Mouse (Mus musculus): ENCODE measurements around the gene B3gnt9. TPM values are rescaled to one million over a fixed set of nuclear protein-coding genes. Genes with fewer than 3 reads are reported as not detected.
"Not testable (repeated sequence)": the region's sequence is repeated elsewhere in the genome, so short reads cannot be mapped to it uniquely, and the experiment has no call there.

The B3gnt9 gene
- total RNA-seq, 2 experiments from 2014 or later, result 1.8 to 3.5 TPM

DNA sequence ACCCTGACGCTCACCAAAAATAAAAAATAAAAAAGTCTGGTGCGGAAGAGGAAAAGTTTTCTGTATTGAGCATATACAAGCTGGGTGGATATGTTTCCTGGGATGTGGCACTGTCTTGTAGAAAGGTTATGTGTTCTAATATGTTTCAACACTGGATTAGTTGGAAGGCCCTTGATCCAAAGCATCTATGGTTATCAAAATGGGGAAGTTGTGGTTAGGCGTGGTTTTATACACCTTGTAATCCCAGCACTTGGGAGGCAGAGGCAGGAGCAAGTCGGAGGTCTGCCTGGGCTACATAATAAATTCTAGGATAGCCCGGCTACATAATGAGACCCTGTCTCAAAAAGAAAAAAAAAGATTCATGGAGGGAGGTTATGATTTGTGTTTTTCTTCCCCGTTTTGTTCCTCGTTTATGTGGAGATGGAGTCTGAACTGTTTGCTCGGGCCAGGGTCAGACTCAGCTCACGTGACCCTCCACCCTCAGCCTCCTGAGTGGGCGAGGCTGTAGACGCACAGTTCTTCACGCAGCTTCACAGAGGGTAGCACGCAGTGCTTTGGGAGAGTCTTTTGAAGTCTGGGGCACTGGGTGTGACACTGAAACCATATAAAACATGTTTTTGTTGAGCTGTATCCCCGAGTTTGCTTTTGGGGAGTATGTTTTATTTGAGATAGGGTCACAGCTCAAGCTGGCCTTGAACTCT, 17.4 kb downstream of the B3gnt9 start:
- no peak for TF ChIP-seq CTCF (IDR thresholded peaks at IDR 0.05)
- no peak for DNase-seq
- intact Hi-C loops (cut with DNase I), result no loop called here
- Histone ChIP-seq H3K4me3 (no peak overlapping the region), H3K27ac (no peak overlapping the region)

DNA sequence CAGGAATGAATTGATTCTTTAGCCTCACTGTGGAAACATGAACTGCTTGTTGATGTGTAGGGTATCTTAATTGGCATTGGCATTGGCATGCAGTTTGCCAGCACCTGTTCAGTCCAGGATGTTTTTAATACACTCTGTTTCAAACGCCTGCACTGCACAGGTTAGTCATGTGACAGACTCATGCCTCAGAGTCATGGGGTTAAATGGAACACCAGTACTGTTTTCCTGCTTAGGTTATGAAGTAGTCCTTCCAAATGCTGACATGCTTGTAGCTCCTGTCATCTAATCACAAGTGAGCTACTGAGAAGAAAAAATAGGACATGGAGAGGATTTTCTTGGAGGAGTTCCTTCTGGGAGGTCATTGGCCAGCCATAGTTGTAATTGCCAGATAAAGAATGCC, 19.7 kb downstream of the B3gnt9 start:
- intact Hi-C loops (cut with DNase I), result no loop called here
- DNase-seq, result no peak
- Histone ChIP-seq H3K4me3 (no peak overlapping the region), H3K27ac (peak overlapping the region; percentile 86)
- TF ChIP-seq CTCF (IDR thresholded peaks at IDR 0.05), result no peak

DNA sequence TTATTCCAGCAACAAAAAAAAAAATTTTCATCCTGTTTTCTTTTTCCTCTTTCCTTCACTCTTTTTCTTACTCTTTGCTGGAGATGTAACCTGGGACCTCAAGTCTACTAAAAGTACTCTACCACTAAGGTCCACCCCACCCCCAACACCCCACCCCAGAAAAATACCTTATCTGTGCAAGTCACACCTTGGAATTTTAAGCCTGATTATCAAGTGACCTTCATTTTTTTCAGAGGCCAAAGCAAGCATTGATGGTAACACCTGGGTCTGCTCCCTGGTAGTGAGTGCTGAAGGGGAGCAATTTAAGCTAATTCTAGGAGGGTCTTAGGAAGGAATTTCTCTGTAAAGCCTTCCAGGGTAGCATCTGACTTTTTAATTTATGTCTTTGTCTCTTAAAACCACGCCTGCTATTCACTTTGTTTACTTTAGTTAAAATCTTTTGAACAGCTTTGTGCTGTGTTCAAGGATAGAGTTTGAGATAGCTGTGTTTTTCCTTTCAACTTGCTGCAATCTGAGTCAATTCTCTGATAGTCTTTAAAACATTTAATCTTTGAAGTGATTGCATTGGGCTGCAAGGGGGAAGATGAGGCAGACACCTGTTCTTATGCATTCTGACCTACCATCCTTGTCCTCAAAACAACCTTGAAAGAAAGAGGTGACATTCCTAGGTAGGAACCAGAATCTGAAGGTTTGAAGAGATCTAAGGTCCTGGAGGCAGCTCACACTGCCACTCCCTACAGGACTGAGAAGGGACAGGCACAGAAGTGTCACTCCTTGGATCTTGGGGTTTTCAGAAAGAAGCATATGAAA, 21.6 kb downstream of the B3gnt9 start:
- no peak for DNase-seq
- Histone ChIP-seq H3K27ac (peak overlapping the region; percentile 86), H3K4me3 (no peak overlapping the region)
- intact Hi-C loops (cut with DNase I), result no loop called here
- no peak for TF ChIP-seq CTCF (IDR thresholded peaks at IDR 0.05)

DNA sequence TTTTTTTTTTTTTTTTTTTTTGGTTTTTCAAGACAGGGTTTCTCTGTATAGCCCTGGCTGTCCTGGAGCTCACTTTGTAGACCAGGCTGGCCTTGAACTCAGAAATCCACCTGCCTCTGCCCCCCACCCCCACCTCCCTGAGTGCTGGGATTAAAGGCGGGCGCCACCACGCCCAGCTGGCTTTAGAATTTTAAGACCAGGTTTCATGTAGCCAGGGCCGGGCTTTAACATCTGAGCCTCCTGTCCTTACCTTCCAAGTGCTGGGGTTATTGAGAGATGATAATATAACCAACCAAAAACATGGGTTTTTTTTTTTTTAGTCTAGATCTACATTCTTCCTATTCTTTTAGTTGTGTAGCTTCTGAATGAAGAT, 22.6 kb downstream of the B3gnt9 start:
- DNase-seq; intact Hi-C loops (cut with DNase I); H3K4me3 ChIP-seq: not testable (repeated sequence)
- H3K27ac ChIP-seq, result peak overlapping the region; percentile 86; the same call in 1 of the 2 replicates

DNA sequence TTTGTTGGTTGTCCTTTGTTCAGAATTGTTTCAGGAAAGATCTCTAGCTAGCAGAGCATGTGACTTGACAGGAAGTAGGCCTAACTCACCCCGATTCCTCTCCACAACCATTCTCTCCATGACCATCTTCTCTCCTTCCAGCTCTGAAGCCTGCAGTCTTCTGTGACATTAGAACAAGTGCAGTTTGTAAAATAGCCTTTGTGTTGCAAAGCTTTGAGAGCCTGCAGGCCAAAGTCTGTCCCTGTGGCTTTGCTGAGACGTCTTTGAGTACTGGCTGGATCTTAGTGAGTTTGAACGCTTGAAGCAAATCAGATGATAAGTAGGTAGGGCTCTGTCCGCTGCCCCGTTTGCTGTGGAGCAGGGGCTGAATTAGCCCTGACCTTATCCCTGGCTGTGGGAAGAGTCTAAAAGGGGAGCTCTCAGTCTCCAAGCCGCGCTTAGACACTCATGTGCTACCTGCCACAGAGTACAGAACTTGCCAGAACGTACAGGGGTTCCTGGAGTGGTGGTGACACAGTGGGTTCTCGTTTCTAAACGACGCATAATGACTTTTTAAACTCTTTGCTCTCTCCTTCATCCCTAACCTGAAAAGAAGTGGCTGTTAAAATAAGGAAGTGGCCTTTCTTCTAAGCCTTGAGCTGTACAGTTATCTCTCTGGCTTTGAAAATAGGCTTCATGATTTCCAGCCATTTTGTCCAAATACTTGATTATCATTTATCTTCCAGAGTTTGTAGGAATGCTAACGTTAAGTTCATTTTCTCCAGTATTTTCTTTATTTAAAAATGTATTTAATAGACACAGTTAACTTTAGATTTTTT, 23.2 kb downstream of the B3gnt9 start:
- intact Hi-C loops (cut with DNase I), result no loop called here

DNA sequence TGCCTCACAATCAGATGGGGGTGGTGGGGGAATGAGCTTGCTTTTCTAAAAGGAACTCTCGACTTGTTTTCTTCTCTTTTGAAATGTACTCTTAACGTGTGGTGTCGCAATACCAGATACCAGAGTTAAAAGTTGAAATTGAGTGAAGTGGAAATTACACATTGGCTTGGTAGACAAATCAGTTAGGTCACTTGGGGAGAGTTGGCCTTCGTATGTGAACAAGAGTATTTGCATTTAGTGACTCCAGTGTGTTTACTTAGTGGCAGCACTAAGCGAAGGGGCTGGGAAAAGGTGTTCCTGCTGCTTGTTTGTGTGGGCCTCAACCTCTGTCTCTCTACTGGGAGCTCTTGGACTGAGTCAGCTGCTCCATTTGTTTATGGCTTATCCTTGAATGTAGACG, 29.0 kb downstream of the B3gnt9 start:
- intact Hi-C loops (cut with DNase I), result no loop called here
- Histone ChIP-seq H3K4me3 (peak overlapping the region; percentile 93), H3K27ac (peak overlapping the region; percentile 95)
- no peak for TF ChIP-seq CTCF (IDR thresholded peaks at IDR 0.05)
- no peak for DNase-seq

More for the DNA sequence above, 23.2 kb downstream of the B3gnt9 start:
- Histone ChIP-seq H3K4me3 (no peak overlapping the region), H3K27ac (peak overlapping the region; percentile 69)
- TF ChIP-seq CTCF (IDR thresholded peaks at IDR 0.05), result no peak
- no peak for DNase-seq

DNA sequence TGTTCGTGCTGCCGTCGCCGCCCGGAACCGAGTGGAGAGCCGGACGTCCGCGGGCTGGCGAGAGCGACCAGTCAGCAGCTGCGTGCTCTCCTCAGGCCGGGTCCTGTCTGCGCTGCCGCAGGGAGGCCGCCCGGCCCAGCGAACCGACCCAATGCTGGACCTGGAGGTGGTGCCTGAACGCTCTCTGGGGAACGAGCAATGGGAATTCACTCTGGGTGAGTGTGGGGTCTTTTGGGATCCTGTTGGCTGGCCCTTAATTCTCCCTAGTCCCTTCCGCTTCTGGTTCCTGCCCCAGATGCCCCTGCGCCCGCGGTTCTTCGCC, 29.7 kb downstream of the B3gnt9 start:
- H3K27ac ChIP-seq, result peak overlapping the region; percentile 95
- intact Hi-C loops (cut with DNase I), result no loop called here
- TF ChIP-seq CTCF (IDR thresholded peaks at IDR 0.05), result no peak
- peak overlapping the region; percentile 93 for H3K4me3 ChIP-seq
- DNase-seq, result no peak

DNA sequence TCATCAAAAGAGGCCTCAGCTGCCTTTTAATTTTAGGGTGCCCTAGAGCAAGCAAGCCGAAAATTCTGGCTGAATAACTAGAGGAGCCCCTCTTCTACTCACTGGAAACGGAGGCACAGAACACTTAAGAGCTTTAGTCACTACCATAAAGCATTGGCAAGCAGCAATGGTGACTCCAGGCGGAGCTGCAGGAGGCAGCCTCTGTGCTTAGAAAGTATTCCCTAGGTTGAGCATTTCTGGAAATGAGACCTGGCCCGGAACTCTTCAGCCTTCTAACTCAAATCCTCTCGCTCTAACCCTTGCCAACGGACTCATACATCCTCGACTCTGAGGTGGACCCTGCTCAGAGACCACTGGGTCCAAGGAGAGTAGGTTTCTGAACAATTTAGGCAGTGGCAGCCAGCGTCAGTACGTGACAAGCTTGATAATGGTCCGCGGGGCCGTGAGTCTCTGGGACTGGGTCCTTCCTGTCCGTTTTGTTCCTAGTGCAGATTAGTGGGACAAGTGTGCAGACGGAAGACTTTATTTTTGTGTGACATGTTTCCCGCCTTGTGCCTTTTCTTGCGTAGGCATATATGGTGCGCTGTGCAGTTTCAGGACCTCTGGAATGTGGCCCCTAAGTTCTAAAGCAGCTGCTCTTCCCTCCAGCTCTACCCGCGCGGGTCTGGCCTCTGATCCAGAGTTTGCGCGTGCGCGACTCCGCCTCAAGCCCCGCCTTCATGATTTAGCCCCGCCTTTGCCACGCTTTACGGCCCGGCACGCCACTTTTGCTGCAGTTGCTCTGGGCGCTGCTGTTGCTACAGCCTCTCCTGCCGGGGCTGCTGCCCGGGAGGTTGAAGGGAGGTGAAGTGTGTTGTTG, 30.3 kb downstream of the B3gnt9 start, which contains the start of gene D230025D16Rik:
Gene D230025D16Rik (plus strand): TSS at position 733 of the 859 bp plus-strand sequence.
- peak within 1 kb of the TSS; percentile 95 for H3K27ac ChIP-seq
- H3K4me3 ChIP-seq, result peak within 1 kb of the TSS; percentile 93
- intact Hi-C loops (cut with DNase I), result loop anchor here (5.0 kb wide), 1 partner anchor 52 kb away; the partner anchor contains the start of gene Cbfb

DNA sequence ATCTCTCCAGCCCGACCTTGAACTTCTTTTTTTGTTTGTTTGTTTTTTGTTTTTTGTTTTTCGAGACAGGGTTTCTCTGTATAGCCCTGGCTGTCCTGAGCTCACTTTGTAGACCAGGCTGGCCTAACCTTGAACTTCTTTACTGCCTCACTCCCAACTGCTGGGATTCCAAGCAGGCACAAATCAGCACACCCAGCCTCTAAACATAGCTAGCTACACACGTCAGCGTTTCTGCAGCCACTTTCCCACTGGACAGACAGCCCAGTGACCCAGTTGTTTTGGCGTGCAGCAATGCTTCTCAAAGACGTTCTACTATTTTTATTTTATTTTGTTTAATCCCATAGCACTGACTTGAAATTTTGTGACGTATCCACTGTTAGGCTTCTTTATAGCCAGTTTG, 31.1 kb downstream of the B3gnt9 start:
- peak overlapping the region; percentile 95 for H3K27ac ChIP-seq
- peak overlapping the region; percentile 93 for H3K4me3 ChIP-seq
- no peak for TF ChIP-seq CTCF (IDR thresholded peaks at IDR 0.05)
- intact Hi-C loops (cut with DNase I), result loop anchor here (5.0 kb wide), 1 partner anchor 52 kb away; the partner anchor contains the start of gene Cbfb
- peak; percentile 65 for DNase-seq

More for the DNA sequence above, 30.3 kb downstream of the B3gnt9 start, which contains the start of gene D230025D16Rik:
- TF ChIP-seq CTCF (IDR thresholded peaks at IDR 0.05), result no peak
- DNase-seq, result peak; percentile 96

DNA sequence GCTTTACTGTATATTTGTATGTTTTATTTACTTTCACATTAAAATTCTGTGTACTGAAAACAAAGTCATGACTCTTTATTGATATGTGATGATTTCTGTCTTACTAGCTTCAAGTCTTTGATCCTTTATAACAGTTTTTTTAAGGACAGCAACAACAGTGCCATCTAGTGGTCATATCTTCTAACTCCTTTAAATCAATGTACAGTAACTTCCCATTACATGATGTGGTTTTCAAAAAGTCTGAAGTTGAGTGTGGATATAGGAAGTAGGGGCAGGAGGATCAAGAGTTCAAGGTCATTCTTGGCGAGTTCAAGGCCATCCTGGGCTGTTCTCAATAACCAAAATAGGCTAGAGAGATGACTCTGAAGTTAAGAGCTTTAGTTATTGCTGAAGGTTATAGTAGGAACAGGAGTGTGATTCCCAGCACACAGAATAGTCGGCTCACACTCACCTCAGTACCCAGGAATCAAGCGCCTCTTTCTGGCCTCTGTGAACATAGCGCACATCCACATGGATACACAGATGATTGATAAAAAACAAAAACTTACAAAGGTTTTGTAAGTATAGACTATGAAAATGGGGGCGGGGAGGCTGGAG, 36.9 kb downstream of the B3gnt9 start:
- TF ChIP-seq CTCF (IDR thresholded peaks at IDR 0.05), result peak; percentile 79
- DNase-seq, result no peak
- Histone ChIP-seq H3K4me3 (no peak overlapping the region), H3K27ac (no peak overlapping the region)
- intact Hi-C loops (cut with DNase I), result loop anchor here (1.0 to 5.0 kb wide), 3 partner anchors 61 to 96 kb away; no protein-coding TSS in a partner anchor

DNA sequence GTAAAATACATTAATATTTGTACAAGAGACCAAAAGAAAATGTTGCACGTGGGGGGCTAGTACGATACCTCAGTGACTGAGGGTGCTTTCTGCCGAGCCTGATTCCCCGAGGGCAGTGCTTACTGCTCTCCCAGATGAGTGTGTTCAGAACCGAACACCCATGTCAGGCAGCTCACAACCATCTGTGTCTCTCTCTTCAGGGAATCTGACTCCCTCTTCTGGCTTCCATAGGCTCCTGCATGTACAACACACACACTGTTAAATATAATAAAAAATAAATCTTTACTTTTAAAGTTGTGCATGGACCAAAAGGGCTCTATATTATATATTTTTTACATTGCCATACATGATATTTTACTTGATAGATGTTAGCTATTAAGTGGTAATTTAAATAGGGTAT, 40.8 kb downstream of the B3gnt9 start:
- DNase-seq, result no peak
- Histone ChIP-seq H3K27ac (no peak overlapping the region), H3K4me3 (no peak overlapping the region)
- TF ChIP-seq CTCF (IDR thresholded peaks at IDR 0.05), result peak; percentile 35; the same call in 1 of the 2 replicates
- intact Hi-C loops (cut with DNase I), result no loop called here

Data from gastrocnemius, adult 2 months (tissue).